Mouse (Mus musculus): ENCODE measurements around the gene Dnah11.

- TF ChIP-seq CEBPB (IDR thresholded peaks at IDR 0.05; ENCODE audit: insufficient read depth, poor library complexity, severe bottlenecking) (no peak), POLR2A (IDR thresholded peaks at IDR 0.05; ENCODE audit: insufficient read length, low read depth) (no peak), MYOD1 (IDR thresholded peaks at IDR 0.05; ENCODE audit: control insufficient read depth in 1 of 3, insufficient read length in 2 of 3, low read depth in 2 of 3) (no peak), MAX (IDR thresholded peaks at IDR 0.05; ENCODE audit: low read depth) (no peak), USF1 (IDR thresholded peaks at IDR 0.05; ENCODE audit: low read depth) (no peak), E2F4 (IDR thresholded peaks at IDR 0.05; ENCODE audit: insufficient read depth) (no peak), TCF12 (IDR thresholded peaks at IDR 0.05; ENCODE audit: insufficient read depth, poor library complexity, severe bottlenecking) (no peak), REST (IDR thresholded peaks at IDR 0.05; ENCODE audit: insufficient read depth, insufficient read length) (no peak)
These were observed 179.9 kb downstream of the Dnah11 start for GRCm38 (mm10) chr12:118018936-118019335.

Measured in myocyte (in vitro differentiated cells).